Mouse (Mus musculus) heart, embryonic 13.5 days (tissue): ENCODE measurements around the gene Zdhhc13. TPM values are rescaled to one million over a fixed set of nuclear protein-coding genes. Genes with fewer than 3 reads are reported as not detected.

Source experiments
- ATAC-seq: fragments of 200-750 bp; cut with Nextera tagmentation; 2 replicates; pipeline ENCODE4 v1.8.0; 2017; ENCODE audit warnings: moderate TSS enrichment; ENCODE audit not compliant: insufficient number of reproducible peaks, low FRiP score, low TSS enrichment; ENCODE audit errors: extremely low read depth
- H3K27ac ChIP-seq: fragments of 300-500 bp; sonication (generic); replicated peaks from 2 replicates; pipeline ENCODE4 v1.5.1; 2015; ENCODE audit warnings: moderate library complexity, mild to moderate bottlenecking, inconsistent platforms
- H3K27me3 ChIP-seq: fragments of 300-500 bp; sonication (generic); replicated peaks from 2 replicates; pipeline ENCODE4 v1.6.1; 2015; ENCODE audit warnings: mild to moderate bottlenecking, inconsistent platforms
- H3K36me3 ChIP-seq: fragments of 300-500 bp; sonication (generic); 2 replicates; pipeline ENCODE4 v1.6.1; 2015; ENCODE audit warnings: mild to moderate bottlenecking, inconsistent platforms
- H3K4me1 ChIP-seq: fragments of 300-500 bp; sonication (generic); 2 replicates; pipeline ENCODE4 v1.6.1; 2015; ENCODE audit warnings: inconsistent platforms
- H3K4me2 ChIP-seq: fragments of 300-500 bp; sonication (generic); 2 replicates; pipeline ENCODE4 v1.6.1; 2015; ENCODE audit warnings: inconsistent platforms, mild to moderate bottlenecking, moderate library complexity
- H3K4me3 ChIP-seq: fragments of 300-500 bp; sonication (generic); 2 replicates; pipeline ENCODE4 v1.5.1; 2015; ENCODE audit warnings: moderate library complexity, mild to moderate bottlenecking, inconsistent platforms
- H3K9ac ChIP-seq: fragments of 300-500 bp; sonication (generic); 2 replicates; pipeline ENCODE4 v1.6.1; 2015; ENCODE audit warnings: inconsistent platforms, mild to moderate bottlenecking, moderate library complexity
- H3K9me3 ChIP-seq: fragments of 300-500 bp; sonication (generic); 2 replicates; pipeline ENCODE4 v1.6.1; 2016; ENCODE audit warnings: inconsistent platforms
- WGBS: fragments of 180-500 bp; shearing (Covaris S2); methylation state at CpG from one replicate; pipeline ENCODE4 v1.1.7; 2015; ENCODE audit warnings: mixed read lengths; 5-methylcytosine and 5-hydroxymethylcytosine counted together
- polyA plus RNA-seq: library from polyadenylated mRNA; unstranded; fragments of >200 nt; fragmentation: Nextera tagmentation; extraction: Ambion mirVana; gene quantifications from 2 replicates; pipeline ENCODE4 v1.2.1, GENCODE M21; 2015

Gene Zdhhc13
- polyA plus RNA-seq, 1 experiment from 2014 or later = 31.1 TPM

DNA sequence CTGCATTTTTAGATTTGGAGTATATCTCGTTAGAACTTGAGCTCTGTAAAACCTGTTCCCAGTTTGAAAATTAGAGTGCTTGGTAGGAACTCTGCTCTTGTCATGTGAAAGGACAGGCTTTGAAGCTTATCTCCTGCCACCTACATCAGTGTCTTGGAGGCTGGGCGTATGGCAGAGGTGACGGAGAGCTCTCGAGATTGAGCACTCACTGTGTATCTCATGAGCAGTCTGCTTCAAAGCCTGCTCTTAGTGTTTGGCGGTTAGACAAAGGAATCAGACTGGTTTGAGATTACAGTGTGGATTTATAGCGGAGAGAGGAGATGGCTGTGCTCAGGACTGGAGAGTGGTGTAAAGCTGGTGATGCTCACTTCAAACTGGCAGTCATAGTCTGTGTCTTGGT is 36.4 kb downstream of the Zdhhc13 start:
- H3K4me2 ChIP-seq = no peak overlapping the region
- no peak overlapping the region for H3K4me3 ChIP-seq
- H3K27ac ChIP-seq = peak overlapping the region; percentile 74
- H3K4me1 ChIP-seq = peaks cover 54% of the 10 kb centered on the region
- no peaks in the 10 kb centered on the region for H3K9me3 ChIP-seq
- peak overlapping the region; percentile 8; the same call in 1 of the 2 replicates for H3K9ac ChIP-seq
- 31% methylated on average over 6 of the region's 6 CpGs for WGBS
- peaks cover 74% of the 10 kb centered on the region for H3K36me3 ChIP-seq
- no peaks in the 10 kb centered on the region for H3K27me3 ChIP-seq
- ATAC-seq = peak; percentile 65; the same call in 1 of the 2 replicates

DNA sequence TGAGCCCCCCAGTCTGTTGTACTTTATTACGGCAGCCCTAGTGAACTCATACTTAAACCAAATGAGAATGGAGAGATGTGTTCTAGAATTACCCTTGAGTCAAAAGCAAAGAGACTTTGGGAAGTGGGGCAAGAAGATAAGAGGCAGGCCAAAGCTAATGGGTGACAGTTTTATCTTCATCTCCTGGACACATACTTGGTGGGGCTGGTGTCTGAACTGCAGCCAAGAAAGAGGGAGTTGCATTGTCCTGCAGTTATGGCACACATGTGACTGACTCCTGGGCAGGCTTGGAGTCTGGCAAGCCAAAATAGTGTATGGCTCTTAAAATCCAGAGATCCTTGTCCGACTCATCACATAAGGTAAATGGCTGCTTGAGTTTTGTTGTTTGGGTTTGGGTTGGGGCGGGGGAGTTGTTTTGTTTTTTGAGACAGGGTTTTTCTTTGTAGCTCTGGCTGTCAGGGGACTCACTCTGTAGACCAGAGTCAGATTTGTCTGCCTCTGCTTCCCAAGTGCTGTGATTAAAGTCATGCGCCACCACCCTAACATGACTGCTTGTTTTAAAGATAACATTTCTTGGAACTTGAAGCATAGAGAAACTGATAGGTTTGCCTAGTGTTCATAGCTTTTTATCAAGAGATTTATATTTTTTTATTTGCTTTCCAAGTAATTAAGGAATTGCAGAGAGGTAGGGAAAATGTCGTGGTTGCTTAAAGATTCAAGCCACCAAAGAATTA is 40.5 kb downstream of the Zdhhc13 start:
- H3K36me3 ChIP-seq = peaks cover 68% of the 10 kb centered on the region
- H3K27me3 ChIP-seq = no peaks in the 10 kb centered on the region
- H3K4me2 ChIP-seq = peak overlapping the region; percentile 8; the same call in 1 of the 2 replicates
- H3K9ac ChIP-seq = peak overlapping the region; percentile 56; the same call in 1 of the 2 replicates
- H3K4me3 ChIP-seq = no peak overlapping the region
- H3K27ac ChIP-seq = peak overlapping the region; percentile 92
- WGBS = 41% methylated on average over 5 of the region's 5 CpGs
- H3K4me1 ChIP-seq = peaks cover 92% of the 10 kb centered on the region
- no peaks in the 10 kb centered on the region for H3K9me3 ChIP-seq
- no peak for ATAC-seq

DNA sequence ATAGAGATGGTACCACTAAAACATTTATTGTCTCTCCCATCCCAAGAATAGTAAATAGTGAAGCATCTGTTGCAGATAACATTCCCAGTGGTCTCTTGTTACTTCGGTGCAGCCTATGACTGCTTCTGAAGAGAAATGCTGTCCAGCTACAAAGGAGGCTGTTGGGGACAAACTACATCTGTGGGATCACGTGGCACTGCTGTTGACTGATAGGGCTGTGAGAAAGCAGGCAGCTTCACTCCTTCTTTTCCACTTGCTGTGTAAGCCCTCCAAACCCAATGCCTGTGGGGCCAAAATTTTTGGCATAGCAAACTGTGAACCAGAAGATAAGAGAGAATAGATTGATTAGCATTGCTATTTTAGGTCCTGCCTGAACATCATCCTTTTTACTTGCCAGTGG is 41.6 kb downstream of the Zdhhc13 start:
- ATAC-seq = no peak
- H3K36me3 ChIP-seq = peaks cover 70% of the 10 kb centered on the region
- no peak overlapping the region for H3K9ac ChIP-seq
- 7% methylated on average over 2 of the region's 2 CpGs for WGBS
- peak overlapping the region; percentile 92 for H3K27ac ChIP-seq
- H3K4me2 ChIP-seq = peak overlapping the region; percentile 18
- peaks cover 92% of the 10 kb centered on the region for H3K4me1 ChIP-seq
- no peak overlapping the region for H3K4me3 ChIP-seq
- H3K9me3 ChIP-seq = no peaks in the 10 kb centered on the region
- no peaks in the 10 kb centered on the region for H3K27me3 ChIP-seq

DNA sequence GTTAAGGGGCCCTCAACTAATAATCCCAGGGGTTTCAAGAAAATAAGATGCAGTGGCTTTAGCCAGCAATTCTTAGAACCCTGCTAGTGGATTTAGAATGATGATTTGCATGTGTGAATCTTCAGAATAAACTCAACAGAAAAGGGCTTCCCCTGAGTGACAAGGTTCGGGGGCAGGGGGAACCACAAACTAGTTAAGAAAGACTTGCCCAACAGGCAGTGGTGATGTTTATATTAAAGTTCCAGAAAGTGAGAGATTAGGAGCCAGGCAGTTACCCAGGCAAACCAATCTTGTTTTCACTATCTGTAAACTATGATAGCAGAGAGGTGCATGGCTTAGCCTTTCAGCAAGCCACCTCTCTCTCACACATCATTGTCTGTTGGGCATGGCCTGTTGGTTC is 43.9 kb downstream of the Zdhhc13 start:
- no peak overlapping the region for H3K4me3 ChIP-seq
- H3K27me3 ChIP-seq = no peaks in the 10 kb centered on the region
- H3K4me2 ChIP-seq = no peak overlapping the region
- no peaks in the 10 kb centered on the region for H3K9me3 ChIP-seq
- no peak for ATAC-seq
- peak overlapping the region; percentile 92 for H3K27ac ChIP-seq
- H3K9ac ChIP-seq = peak overlapping the region; percentile 61
- 60% methylated on average over 1 of the region's 1 CpGs for WGBS
- peaks cover 72% of the 10 kb centered on the region for H3K36me3 ChIP-seq
- peaks cover 97% of the 10 kb centered on the region for H3K4me1 ChIP-seq

DNA sequence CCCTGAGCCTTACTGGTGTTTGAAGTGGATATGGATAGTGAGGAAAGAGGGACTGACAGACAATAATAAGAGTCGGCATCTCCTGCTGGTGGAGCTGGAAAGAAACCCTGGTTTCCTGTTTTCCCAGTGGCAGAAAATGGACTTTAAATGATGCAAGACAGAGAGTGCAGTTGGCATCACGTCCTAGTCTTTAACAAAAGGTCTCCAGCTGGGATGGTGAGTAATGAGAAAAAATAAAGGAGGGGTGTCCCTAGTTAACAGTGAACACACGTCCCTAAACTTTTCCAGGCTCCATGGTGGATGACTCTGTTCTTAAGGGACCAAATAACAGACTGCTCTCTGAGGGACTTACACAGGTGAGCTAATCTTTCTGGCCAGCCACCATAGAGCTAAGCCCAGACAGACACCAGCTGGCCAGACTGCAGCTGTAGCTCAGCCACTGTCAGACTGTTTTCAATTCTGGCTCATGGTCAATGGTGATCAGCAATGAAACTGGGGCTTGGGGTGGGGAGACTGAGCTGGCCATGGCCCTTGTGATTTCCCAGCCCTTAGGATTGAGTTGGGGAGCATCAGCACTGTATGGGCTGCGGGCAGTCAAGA is 45.7 kb downstream of the Zdhhc13 start:
- Histone ChIP-seq H3K9me3 (no peaks in the 10 kb centered on the region), H3K27ac (peak overlapping the region; percentile 44), H3K9ac (peak overlapping the region; percentile 15; the same call in 1 of the 2 replicates), H3K27me3 (no peaks in the 10 kb centered on the region), H3K36me3 (peaks cover 84% of the 10 kb centered on the region), H3K4me2 (no peak overlapping the region), H3K4me3 (no peak overlapping the region), H3K4me1 (peaks cover 96% of the 10 kb centered on the region)
- WGBS = 66% methylated on average over 4 of the region's 4 CpGs
- ATAC-seq = no peak

DNA sequence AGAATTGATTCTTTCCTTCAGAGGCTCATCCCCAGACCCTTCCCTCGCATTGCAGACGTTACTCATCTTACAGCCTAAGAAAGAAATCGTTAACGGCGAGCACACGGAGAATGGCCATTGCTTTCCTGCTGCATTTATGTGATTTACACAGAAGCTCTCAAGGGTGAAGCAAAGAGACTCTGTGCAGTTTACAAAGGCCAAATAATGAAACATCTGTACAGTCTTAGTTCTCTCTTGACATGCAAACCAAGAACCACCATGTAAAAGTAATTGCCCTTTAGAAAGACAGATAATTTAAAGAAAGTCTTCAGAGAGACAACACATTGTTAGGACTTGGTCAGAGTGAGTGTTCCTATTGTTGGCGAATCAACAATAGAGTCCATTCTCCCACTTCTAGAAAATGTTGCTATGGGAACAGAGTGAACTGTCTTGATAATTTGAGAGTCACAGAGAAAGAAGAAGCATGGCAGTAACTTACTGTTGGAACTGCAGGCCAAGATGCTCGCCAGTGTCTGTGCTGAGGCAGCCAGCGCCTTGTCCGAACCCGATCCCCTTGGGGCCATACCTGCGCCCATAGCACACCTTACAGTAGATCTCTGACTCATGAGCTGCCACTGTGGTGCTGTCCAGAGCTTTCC is 46.3 kb downstream of the Zdhhc13 start:
- Histone ChIP-seq H3K9me3 (no peaks in the 10 kb centered on the region), H3K27ac (peak overlapping the region; percentile 44), H3K9ac (peak overlapping the region; percentile 15; the same call in 1 of the 2 replicates), H3K4me2 (no peak overlapping the region), H3K4me3 (no peak overlapping the region), H3K36me3 (peaks cover 90% of the 10 kb centered on the region), H3K4me1 (peaks cover 96% of the 10 kb centered on the region), H3K27me3 (no peaks in the 10 kb centered on the region)
- WGBS = 84% methylated on average over 12 of the region's 12 CpGs
- ATAC-seq = no peak

DNA sequence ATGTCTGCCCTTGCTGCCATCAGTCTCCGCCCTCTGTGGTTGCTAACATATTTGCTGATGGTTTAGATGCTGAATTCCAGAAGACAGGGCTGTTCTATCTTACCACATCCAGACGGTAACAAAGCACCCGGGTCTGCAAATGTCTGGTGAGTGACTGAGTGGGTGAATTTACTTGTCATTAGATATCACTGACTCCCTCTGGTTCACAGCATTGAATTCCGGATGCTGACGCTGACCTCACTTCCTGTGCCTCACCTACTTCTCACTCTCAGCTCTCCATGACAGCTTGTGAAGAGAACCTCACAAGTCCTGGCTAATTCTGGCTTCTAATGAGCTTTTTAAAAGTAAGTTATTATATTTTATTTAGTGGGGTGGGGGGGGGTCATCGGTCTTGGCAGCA is 48.1 kb downstream of the Zdhhc13 start:
- H3K27me3 ChIP-seq = no peaks in the 10 kb centered on the region
- peaks cover 80% of the 10 kb centered on the region for H3K36me3 ChIP-seq
- H3K4me1 ChIP-seq = peaks cover 96% of the 10 kb centered on the region
- H3K9me3 ChIP-seq = no peaks in the 10 kb centered on the region
- H3K27ac ChIP-seq = peak overlapping the region; percentile 16
- WGBS = 39% methylated on average over 6 of the region's 6 CpGs
- H3K4me2 ChIP-seq = no peak overlapping the region
- H3K4me3 ChIP-seq = no peak overlapping the region
- H3K9ac ChIP-seq = no peak overlapping the region
- no peak for ATAC-seq

DNA sequence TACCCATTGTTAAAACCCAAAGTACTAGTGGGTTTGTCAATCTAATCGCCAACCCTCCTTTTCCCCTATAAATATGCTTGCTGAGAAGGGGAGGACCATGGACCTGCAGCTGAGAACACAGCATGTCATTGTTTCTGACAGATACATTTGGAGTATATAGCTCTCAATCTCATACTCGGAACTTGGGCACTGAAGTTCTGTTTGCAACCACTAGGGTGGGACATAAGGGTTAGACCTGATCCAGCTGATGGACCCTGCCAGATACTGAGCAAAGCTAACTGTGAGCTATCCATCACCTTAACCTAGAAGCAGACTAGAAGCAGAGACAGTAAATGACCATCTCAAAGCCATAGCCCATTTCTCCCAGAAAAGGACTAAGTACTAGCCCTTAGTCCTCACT is 49.6 kb downstream of the Zdhhc13 start:
- no peaks in the 10 kb centered on the region for H3K9me3 ChIP-seq
- peak overlapping the region; percentile 95 for H3K27ac ChIP-seq
- H3K4me1 ChIP-seq = peaks cover 96% of the 10 kb centered on the region
- H3K27me3 ChIP-seq = no peaks in the 10 kb centered on the region
- 0 out of 2 replicates have a peak overlapping the region, but pooled peaks have one; percentile 68 for H3K9ac ChIP-seq
- no peak for ATAC-seq
- H3K36me3 ChIP-seq = peaks cover 71% of the 10 kb centered on the region
- 46% methylated on average over 2 of the region's 2 CpGs for WGBS
- H3K4me2 ChIP-seq = no peak overlapping the region
- no peak overlapping the region for H3K4me3 ChIP-seq

DNA sequence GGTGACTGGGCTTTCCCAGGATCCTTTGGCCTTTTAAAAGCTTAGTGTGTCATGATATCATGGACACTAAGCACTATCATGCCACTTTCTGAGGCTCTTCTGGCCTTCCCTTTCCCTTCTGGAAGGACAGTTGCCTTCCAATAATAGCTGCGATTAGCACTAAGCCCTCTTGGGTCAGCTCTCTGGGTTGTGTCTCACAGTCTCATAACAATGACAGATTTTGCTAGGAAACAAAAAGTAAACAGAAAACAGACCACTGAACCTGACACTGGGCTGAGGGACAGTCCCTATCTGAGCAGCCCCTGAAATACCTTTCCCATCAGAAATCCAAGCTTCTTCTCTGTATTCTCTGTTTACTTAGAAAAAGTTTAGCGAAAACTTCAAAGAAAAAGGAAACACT is 51.7 kb downstream of the Zdhhc13 start:
- Histone ChIP-seq H3K4me2 (peak overlapping the region; percentile 75), H3K4me1 (peaks cover 96% of the 10 kb centered on the region), H3K9ac (peak overlapping the region; percentile 68), H3K27me3 (no peaks in the 10 kb centered on the region), H3K27ac (peak overlapping the region; percentile 95), H3K9me3 (no peaks in the 10 kb centered on the region), H3K4me3 (peak overlapping the region; percentile 3; the same call in 1 of the 2 replicates), H3K36me3 (peaks cover 49% of the 10 kb centered on the region)
- 40% methylated on average over 2 of the region's 2 CpGs for WGBS
- ATAC-seq = no peak; the same call in 1 of the 2 replicates

DNA sequence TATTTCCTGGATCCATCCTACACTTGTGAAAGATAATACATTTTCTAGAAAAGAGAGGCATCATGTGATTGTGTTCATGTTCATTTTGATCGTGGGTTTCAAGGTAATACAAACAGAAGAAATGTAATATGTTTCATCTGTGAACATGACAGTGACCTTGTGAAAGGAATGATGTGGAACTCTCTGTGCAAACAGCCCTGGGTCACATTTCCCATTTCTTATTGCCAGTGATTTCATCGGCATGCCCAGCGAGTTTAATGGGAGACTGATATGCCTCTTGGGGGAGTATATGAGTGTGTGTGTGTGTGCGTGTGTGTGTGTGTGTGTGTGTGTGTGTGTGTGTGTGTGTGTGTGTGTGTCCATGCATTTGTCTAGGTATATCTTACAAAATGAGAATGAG is 52.7 kb downstream of the Zdhhc13 start:
- no peaks in the 10 kb centered on the region for H3K9me3 ChIP-seq
- no peak overlapping the region for H3K4me3 ChIP-seq
- H3K9ac ChIP-seq = 0 out of 2 replicates have a peak overlapping the region, but pooled peaks have one; percentile 88
- H3K27me3 ChIP-seq = no peaks in the 10 kb centered on the region
- H3K27ac ChIP-seq = peak overlapping the region; percentile 95
- peaks cover 92% of the 10 kb centered on the region for H3K4me1 ChIP-seq
- peak overlapping the region; percentile 75 for H3K4me2 ChIP-seq
- WGBS = 57% methylated on average over 4 of the region's 4 CpGs
- ATAC-seq = no peak
- H3K36me3 ChIP-seq = peaks cover 39% of the 10 kb centered on the region

DNA sequence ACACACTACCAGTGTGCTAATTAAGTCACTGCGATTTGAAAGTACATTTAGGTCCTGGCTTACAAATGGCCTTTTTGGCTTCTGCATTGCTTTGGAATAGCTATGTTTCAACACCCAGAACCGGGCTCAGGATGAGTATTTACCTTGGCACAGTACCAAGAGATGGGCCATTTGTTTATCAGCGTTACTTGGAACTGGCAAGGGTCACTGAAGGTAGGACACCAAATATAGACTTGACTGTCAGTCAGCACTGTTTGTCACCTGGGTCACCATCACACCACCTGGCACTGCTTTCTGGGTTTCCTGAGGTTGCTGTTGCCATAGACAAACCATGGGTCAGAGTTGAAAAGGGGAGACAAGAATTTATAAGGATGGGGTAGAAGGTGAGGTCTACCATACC is 53.5 kb downstream of the Zdhhc13 start:
- no peaks in the 10 kb centered on the region for H3K9me3 ChIP-seq
- peaks cover 84% of the 10 kb centered on the region for H3K4me1 ChIP-seq
- H3K27ac ChIP-seq = peak overlapping the region; percentile 95
- peak overlapping the region; percentile 75 for H3K4me2 ChIP-seq
- 0 out of 2 replicates have a peak overlapping the region, but pooled peaks have one; percentile 1 for H3K4me3 ChIP-seq
- peak overlapping the region; percentile 88 for H3K9ac ChIP-seq
- no peaks in the 10 kb centered on the region for H3K27me3 ChIP-seq
- WGBS = 19% methylated on average over 3 of the region's 3 CpGs
- ATAC-seq = no peak
- H3K36me3 ChIP-seq = peaks cover 32% of the 10 kb centered on the region
